Mouse (Mus musculus) heart, embryonic 10.5 days (tissue): Measurements from ENCODE around the gene Rnf7. TPM values are rescaled to one million over a fixed set of nuclear protein-coding genes. Genes with fewer than 3 reads are reported as not detected.
A peak's percentile ranks its signal among the peaks of the same experiment; 100 is the strongest.
"Not testable (repeated sequence)": the region's sequence is repeated elsewhere in the genome, so short reads cannot be mapped to it uniquely, and the experiment has no call there.

ENCODE experiments used
- DNase-seq: peaks from one replicate; pipeline ENCODE4 v3.0.0-alpha.2; 2017; ENCODE audit warnings: low spot score
- H3K27ac ChIP-seq: fragments of 300-500 bp; sonication (generic); 2 replicates; pipeline ENCODE4 v1.5.1; 2016; ENCODE audit warnings: mild to moderate bottlenecking
- H3K27me3 ChIP-seq: fragments of 300-500 bp; sonication (generic); 2 replicates; pipeline ENCODE4 v1.6.1; 2016; ENCODE audit warnings: mild to moderate bottlenecking; ENCODE audit not compliant: poor library complexity, insufficient read depth, severe bottlenecking
- H3K36me3 ChIP-seq: fragments of 300-500 bp; sonication (generic); 2 replicates; pipeline ENCODE4 v1.6.1; 2016; ENCODE audit warnings: mild to moderate bottlenecking, moderate library complexity
- H3K4me1 ChIP-seq: fragments of 300-500 bp; sonication (generic); 2 replicates; pipeline ENCODE4 v1.6.1; 2016; ENCODE audit warnings: mild to moderate bottlenecking
- H3K4me3 ChIP-seq: fragments of 300-500 bp; sonication (generic); 2 replicates; pipeline ENCODE4 v1.5.1; 2016; ENCODE audit warnings: mild to moderate bottlenecking, moderate library complexity
- H3K9me3 ChIP-seq: fragments of 300-500 bp; sonication (generic); 2 replicates; pipeline ENCODE4 v1.6.1; 2016; ENCODE audit warnings: mild to moderate bottlenecking, moderate library complexity
- WGBS: fragments of 180-500 bp; shearing (Covaris S2); methylation state at CpG from one replicate; pipeline ENCODE4 v1.1.7; 2016; 5-methylcytosine and 5-hydroxymethylcytosine counted together
- polyA plus RNA-seq: library from polyadenylated mRNA; unstranded; fragments of >200 nt; fragmentation: Nextera tagmentation; extraction: Ambion mirVana; gene quantifications from 2 replicates; pipeline ENCODE4 v1.2.1, GENCODE M21; 2016

Rnf7 gene
- polyA plus RNA-seq, 1 experiment from 2014 or later: 265 TPM

- Histone ChIP-seq H3K4me3 (no peak overlapping the region), H3K4me1 (peaks cover 18% of the 10 kb centered on the region), H3K27ac (no peak overlapping the region), H3K9me3 (no peaks in the 10 kb centered on the region), H3K36me3 (no peaks in the 10 kb centered on the region), H3K27me3 (no peaks in the 10 kb centered on the region)
- 76% methylated on average over 6 of the region's 6 CpGs for WGBS
- DNase-seq: no peak
These were observed 24.6 kb upstream of the Rnf7 start for GRCm38 (mm10) chr9:96502856-96503610.

GRCm38 (mm10) chr9:96501217-96501616, 22.7 kb upstream of the Rnf7 start:
- WGBS: 57% methylated on average over 7 of the region's 7 CpGs
- no peak for DNase-seq
- H3K36me3 ChIP-seq: no peaks in the 10 kb centered on the region
- no peaks in the 10 kb centered on the region for H3K9me3 ChIP-seq
- H3K27me3 ChIP-seq: no peaks in the 10 kb centered on the region
- no peak overlapping the region for H3K4me3 ChIP-seq
- H3K4me1 ChIP-seq: peaks cover 16% of the 10 kb centered on the region
- H3K27ac ChIP-seq: no peak overlapping the region

GRCm38 (mm10) chr9:96493212-96493611, 14.7 kb upstream of the Rnf7 start:
- DNase-seq: no peak
- Histone ChIP-seq H3K27me3 (no peaks in the 10 kb centered on the region), H3K4me1 (peaks cover 11% of the 10 kb centered on the region), H3K9me3 (no peaks in the 10 kb centered on the region), H3K27ac (peak overlapping the region; percentile 29; the same call in 1 of the 2 replicates), H3K4me3 (no peak overlapping the region), H3K36me3 (no peaks in the 10 kb centered on the region)
- WGBS: 22% methylated on average over 3 of the region's 3 CpGs

GRCm38 (mm10) chr9:96491810-96492209, 13.3 kb upstream of the Rnf7 start:
- DNase-seq: no peak
- Histone ChIP-seq H3K36me3 (no peaks in the 10 kb centered on the region), H3K27me3 (no peaks in the 10 kb centered on the region), H3K9me3 (no peaks in the 10 kb centered on the region), H3K4me1 (peaks cover 11% of the 10 kb centered on the region), H3K4me3 (no peak overlapping the region), H3K27ac (no peak overlapping the region)
- 38% methylated on average over 12 of the region's 12 CpGs for WGBS

DNA sequence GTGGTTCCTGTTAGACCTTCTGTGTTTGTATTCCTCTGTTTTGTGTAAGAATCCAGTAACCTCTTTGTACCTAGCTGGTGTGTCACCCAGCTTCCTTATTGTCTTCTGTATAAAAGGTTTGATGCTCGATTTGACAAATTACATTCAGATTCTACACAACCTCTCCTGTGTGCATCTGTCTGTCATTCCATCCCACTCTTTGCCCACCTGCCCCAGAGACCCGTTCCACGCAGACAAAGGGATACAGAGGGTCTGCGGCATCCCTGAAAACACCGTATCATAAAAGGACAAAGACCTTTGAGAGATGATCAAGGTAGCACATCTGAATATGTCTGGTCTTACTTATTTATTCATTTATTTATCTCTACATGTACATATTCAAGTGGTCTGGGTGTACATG, 9.4 kb upstream of the Rnf7 start:
- H3K36me3 ChIP-seq, DNase-seq, H3K27me3 ChIP-seq, H3K27ac ChIP-seq, H3K9me3 ChIP-seq, H3K4me1 ChIP-seq, H3K4me3 ChIP-seq: not testable (repeated sequence)
- 93% methylated on average over 5 of the region's 5 CpGs for WGBS

DNA sequence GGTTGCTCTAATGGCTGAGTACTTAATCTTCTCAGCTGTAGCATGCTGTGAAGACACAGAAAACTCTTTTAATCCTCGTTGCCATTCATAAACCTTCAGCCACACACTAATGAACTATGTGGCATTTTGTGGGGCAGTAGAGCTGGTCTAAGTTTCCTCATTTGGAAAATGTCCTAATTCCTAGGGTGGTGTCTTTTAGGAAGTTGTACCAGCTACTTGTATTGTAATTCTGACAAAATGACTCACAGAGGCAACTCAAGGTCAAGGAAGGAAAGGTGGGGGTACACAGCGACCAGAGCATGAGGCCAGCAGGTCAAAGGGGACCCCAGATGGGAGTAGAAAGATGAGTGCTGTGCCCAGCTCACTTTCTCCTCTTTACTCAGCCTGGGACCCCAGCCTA, 5.2 kb upstream of the Rnf7 start:
- H3K36me3 ChIP-seq: no peaks in the 10 kb centered on the region
- 66% methylated on average over 2 of the region's 2 CpGs for WGBS
- no peak for DNase-seq
- H3K9me3 ChIP-seq: no peaks in the 10 kb centered on the region
- no peaks in the 10 kb centered on the region for H3K27me3 ChIP-seq
- H3K27ac ChIP-seq: no peak overlapping the region
- no peak overlapping the region for H3K4me3 ChIP-seq
- H3K4me1 ChIP-seq: no peaks in the 10 kb centered on the region

DNA sequence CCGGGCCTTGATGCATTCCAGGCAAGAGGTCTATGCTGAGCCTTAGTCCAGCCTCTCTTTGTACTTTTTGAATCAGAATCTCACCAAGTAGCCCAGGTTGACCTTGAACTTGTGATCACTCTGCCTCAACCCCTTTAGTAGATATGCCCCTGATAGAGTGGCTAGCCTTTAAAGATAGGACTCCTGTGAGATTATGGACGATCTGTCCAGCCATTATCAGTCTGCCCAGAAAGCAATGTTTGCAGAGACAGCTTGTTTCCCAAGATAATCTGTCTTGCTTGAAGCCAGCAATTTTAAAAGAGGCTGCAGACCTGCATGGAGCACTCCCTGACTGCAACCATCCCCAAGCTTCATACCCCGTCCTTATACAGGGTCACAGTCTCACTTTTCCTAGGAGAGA, 4.6 kb upstream of the Rnf7 start:
- Histone ChIP-seq H3K27me3 (no peaks in the 10 kb centered on the region), H3K4me1 (no peaks in the 10 kb centered on the region), H3K27ac (no peak overlapping the region), H3K4me3 (no peak overlapping the region), H3K36me3 (no peaks in the 10 kb centered on the region), H3K9me3 (no peaks in the 10 kb centered on the region)
- no peak for DNase-seq
- 42% methylated on average over 3 of the region's 3 CpGs for WGBS

DNA sequence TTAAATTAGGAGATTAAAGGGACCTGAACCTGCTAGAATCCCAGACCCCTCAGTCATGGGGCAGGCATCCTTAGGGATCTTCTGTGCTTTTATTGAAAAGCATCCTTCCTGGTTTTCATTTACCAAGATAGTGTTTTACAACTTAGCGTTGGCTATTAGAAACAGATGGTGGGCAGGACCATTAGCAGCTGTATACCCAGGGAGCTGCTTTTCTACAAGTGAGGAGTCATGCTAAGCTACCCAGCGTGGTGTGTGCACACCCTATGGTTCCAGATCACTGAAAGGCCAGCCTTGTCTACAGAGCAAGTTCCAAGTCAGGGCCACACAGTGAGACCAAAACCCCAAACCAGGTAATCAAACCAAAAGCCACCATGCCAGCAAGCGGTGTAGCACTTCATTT, 6.1 kb downstream of the Rnf7 start:
- 88% methylated on average over 3 of the region's 3 CpGs for WGBS
- H3K27ac ChIP-seq: no peak overlapping the region
- no peaks in the 10 kb centered on the region for H3K9me3 ChIP-seq
- no peaks in the 10 kb centered on the region for H3K27me3 ChIP-seq
- peaks cover 57% of the 10 kb centered on the region for H3K36me3 ChIP-seq
- no peak for DNase-seq
- peaks cover 10% of the 10 kb centered on the region for H3K4me1 ChIP-seq
- no peak overlapping the region for H3K4me3 ChIP-seq

DNA sequence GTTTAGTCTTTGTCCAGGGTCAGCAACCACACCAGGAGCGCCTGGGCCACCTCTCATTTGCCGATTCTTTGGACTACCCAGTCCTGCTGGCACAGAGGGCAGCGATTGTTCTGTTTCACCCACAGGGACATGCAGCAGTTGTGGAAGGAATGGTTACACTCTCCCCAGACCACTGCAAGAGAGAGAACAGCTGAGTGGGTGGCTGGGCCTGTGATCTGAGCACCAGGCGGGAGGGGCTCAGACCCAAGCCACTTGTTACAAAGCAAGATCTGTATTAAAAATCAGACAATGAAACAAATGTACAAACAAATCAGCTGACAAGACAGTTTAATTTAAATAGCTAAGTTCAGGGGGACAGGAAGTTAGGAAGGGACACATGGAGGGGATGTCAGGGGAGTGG, 6.8 kb downstream of the Rnf7 start:
- DNase-seq, H3K4me1 ChIP-seq, H3K9me3 ChIP-seq, H3K27ac ChIP-seq, H3K4me3 ChIP-seq, H3K27me3 ChIP-seq: not testable (repeated sequence)
- 88% methylated on average over 4 of the region's 4 CpGs for WGBS
- peaks cover 63% of the 10 kb centered on the region for H3K36me3 ChIP-seq

GRCm38 (mm10) chr9:96470266-96470974, 8.1 kb downstream of the Rnf7 start:
- no peak for DNase-seq
- no peak overlapping the region for H3K27ac ChIP-seq
- 95% methylated on average over 8 of the region's 8 CpGs for WGBS
- H3K27me3 ChIP-seq: no peaks in the 10 kb centered on the region
- peaks cover 8% of the 10 kb centered on the region for H3K4me1 ChIP-seq
- no peaks in the 10 kb centered on the region for H3K9me3 ChIP-seq
- H3K36me3 ChIP-seq: peaks cover 56% of the 10 kb centered on the region
- H3K4me3 ChIP-seq: no peak overlapping the region

DNA sequence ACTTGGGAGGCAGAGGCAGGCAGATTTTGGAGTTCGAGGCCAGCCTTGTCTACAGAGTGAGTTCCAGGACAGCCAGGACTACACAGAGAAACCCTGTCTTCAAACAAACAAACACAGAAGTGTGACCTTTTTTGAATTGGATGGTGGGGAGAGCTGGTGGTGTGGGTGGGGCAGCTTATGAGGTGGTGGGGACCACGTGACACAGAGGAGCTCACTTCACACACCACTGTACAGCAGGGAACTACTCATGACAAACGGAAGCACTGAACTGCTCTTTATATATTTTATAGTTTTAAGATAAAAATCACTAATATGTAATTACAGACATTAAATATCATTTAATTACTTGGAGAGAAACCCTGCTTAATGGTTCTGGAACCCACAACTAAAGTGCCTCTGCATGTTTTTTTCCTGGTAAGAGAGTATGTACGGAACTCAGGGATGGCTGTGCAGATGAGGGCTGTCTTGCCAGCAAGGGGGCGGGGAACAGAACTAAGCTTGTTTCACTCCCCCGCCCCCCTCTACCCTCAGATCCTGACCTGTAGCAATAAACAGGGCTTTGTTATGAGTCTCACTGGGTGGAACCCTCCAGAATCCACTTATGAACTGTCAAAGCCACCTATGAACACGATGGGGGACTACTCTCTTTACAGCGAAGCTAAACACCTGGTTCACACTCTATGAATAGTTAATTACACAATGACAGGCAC, 8.8 kb downstream of the Rnf7 start:
- Histone ChIP-seq H3K27me3 (no peaks in the 10 kb centered on the region), H3K4me1 (peaks cover 8% of the 10 kb centered on the region), H3K9me3 (no peaks in the 10 kb centered on the region), H3K27ac (no peak overlapping the region), H3K4me3 (no peak overlapping the region), H3K36me3 (peaks cover 50% of the 10 kb centered on the region)
- DNase-seq: no peak
- 69% methylated on average over 8 of the region's 8 CpGs for WGBS

- DNase-seq: no peak
- 86% methylated on average over 10 of the region's 10 CpGs for WGBS
- H3K4me3 ChIP-seq: no peak overlapping the region
- no peaks in the 10 kb centered on the region for H3K27me3 ChIP-seq
- H3K27ac ChIP-seq: no peak overlapping the region
- H3K4me1 ChIP-seq: no peaks in the 10 kb centered on the region
- peaks cover 10% of the 10 kb centered on the region for H3K9me3 ChIP-seq
- peaks cover 44% of the 10 kb centered on the region for H3K36me3 ChIP-seq
These were observed 14.8 kb downstream of the Rnf7 start for GRCm38 (mm10) chr9:96463708-96464107.

GRCm38 (mm10) chr9:96461607-96462006, 16.9 kb downstream of the Rnf7 start:
- Histone ChIP-seq H3K36me3 (peaks cover 26% of the 10 kb centered on the region), H3K27me3 (no peaks in the 10 kb centered on the region), H3K27ac (no peak overlapping the region), H3K9me3 (peaks cover 10% of the 10 kb centered on the region), H3K4me3 (no peak overlapping the region), H3K4me1 (no peaks in the 10 kb centered on the region)
- no peak for DNase-seq
- WGBS: 56% methylated on average over 1 of the region's 1 CpGs
